In the genomic region with DNA sequence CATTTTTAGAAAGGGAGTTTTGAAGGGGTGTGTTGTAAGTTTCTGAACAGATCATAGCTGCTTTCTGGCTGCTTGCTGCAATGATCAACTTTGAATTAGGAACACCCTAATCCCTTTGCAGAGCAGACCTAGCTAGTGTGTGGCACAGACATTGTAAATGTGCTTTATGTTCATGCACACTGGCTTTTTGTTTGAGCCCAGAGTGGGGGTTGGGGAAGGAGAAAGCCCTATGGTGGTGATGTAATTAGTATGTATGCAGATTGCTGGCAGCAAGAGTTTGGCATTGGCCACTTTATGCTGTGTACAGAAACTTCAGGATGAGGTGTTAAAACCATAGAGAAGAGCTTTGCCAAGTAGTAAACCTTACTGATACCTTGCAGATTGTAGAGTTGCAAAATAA, we compare ENCODE assay signal across 10 mouse cellular contexts. TPM values are rescaled to one million over a fixed set of nuclear protein-coding genes. Genes with fewer than 3 reads are reported as not detected.
DNase-seq lines count a peak whose midpoint lies in the region; ATAC-seq and TF ChIP-seq lines count a peak whose summit lies in the region.
"Had no signal": no experiment of that assay in that cellular context is flagged by ENCODE, and none has a peak within 500 bp of the region (broad histone marks: within the 10 kb centered on the region; RNA-seq: fewer than 3 reads in every experiment).

No protein-coding gene starts in this region.

- no peak overlapping the region for H3K4me3 ChIP-seq in hindbrain, embryonic 14.5 days (replicated peaks; ENCODE audit: low read length)
- H3K4me3 ChIP-seq in midbrain, embryonic 15.5 days, result no peak overlapping the region
- no peak overlapping the region for H3K4me3 ChIP-seq in gastrocnemius, adult 2 months
- H3K4me3 ChIP-seq: stomach, embryonic 15.5 days had no signal

- peak overlapping the region; percentile 76 for H3K4me2 ChIP-seq in hindbrain, embryonic 14.5 days (replicated peaks)
- peak overlapping the region; percentile 57 for H3K4me2 ChIP-seq in midbrain, embryonic 15.5 days
- H3K4me2 ChIP-seq: stomach, embryonic 15.5 days had no signal

- DNase-seq in cerebellum, adult 9-11 months, result peak; percentile 36
- no peak for DNase-seq in cerebellum, adult 11-12 months
- peak; percentile 16 for DNase-seq in embryo, embryonic 11.5 days (ENCODE audit: low read depth, low spot score)
- DNase-seq in hindbrain, embryonic 14.5 days (ENCODE audit: low spot score), result no peak
- DNase-seq in right cerebral cortex, postnatal 25 days, result no peak
- no peak for DNase-seq in right cerebral cortex, postnatal 14 days
- DNase-seq in gastrocnemius, adult 2 months, result no peak
- DNase-seq: adrenal gland, postnatal 14 days had no signal

- H3K9me3 ChIP-seq in hindbrain, embryonic 14.5 days (ENCODE audit: control insufficient read depth, low read length), result no peaks in the 10 kb centered on the region
- no peaks in the 10 kb centered on the region for H3K9me3 ChIP-seq in midbrain, embryonic 15.5 days
- H3K9me3 ChIP-seq: stomach, embryonic 15.5 days had no signal

- peaks cover 46% of the 10 kb centered on the region for H3K4me1 ChIP-seq in hindbrain, embryonic 14.5 days (replicated peaks; ENCODE audit: control insufficient read depth, insufficient read depth, low read length)
- peaks cover 42% of the 10 kb centered on the region for H3K4me1 ChIP-seq in midbrain, embryonic 15.5 days
- H3K4me1 ChIP-seq: stomach, embryonic 15.5 days had no signal

- ATAC-seq in hindbrain, embryonic 14.5 days (ENCODE audit: low FRiP score), result no peak
- no peak for ATAC-seq in midbrain, embryonic 15.5 days (replicated peaks)

- H3K36me3 ChIP-seq in hindbrain, embryonic 14.5 days (replicated peaks; ENCODE audit: control insufficient read depth, insufficient read depth), result no peaks in the 10 kb centered on the region
- no peaks in the 10 kb centered on the region for H3K36me3 ChIP-seq in midbrain, embryonic 15.5 days (replicated peaks)
- H3K36me3 ChIP-seq: stomach, embryonic 15.5 days had no signal

- intact Hi-C loops in gastrocnemius, adult 2 months (cut with DNase I), result loop anchor here (5.0 kb wide), 1 partner anchor 39 kb away; no protein-coding TSS in a partner anchor

- no peak overlapping the region for H3K27ac ChIP-seq in hindbrain, embryonic 14.5 days
- no peak overlapping the region for H3K27ac ChIP-seq in midbrain, embryonic 15.5 days
- H3K27ac ChIP-seq in gastrocnemius, adult 2 months, result no peak overlapping the region
- H3K27ac ChIP-seq: stomach, embryonic 15.5 days had no signal

- H3K9ac ChIP-seq in hindbrain, embryonic 14.5 days, result 0 out of 2 replicates have a peak overlapping the region, but pooled peaks have one; percentile 5
- H3K9ac ChIP-seq in midbrain, embryonic 15.5 days, result no peak overlapping the region
- H3K9ac ChIP-seq: stomach, embryonic 15.5 days had no signal

- no peak for TF ChIP-seq CTCF in gastrocnemius, adult 2 months (IDR thresholded peaks at IDR 0.05)

- no peaks in the 10 kb centered on the region for H3K27me3 ChIP-seq in hindbrain, embryonic 14.5 days (ENCODE audit: control insufficient read depth, insufficient read depth, low read length)
- H3K27me3 ChIP-seq in midbrain, embryonic 15.5 days (replicated peaks), result no peaks in the 10 kb centered on the region
- H3K27me3 ChIP-seq: stomach, embryonic 15.5 days had no signal

RNA-seq across cellular contexts. Expression of a gene that starts 3.3 kb away (rescaled TPM):
- polyA plus RNA-seq in hindbrain, embryonic 14.5 days (2014; fragmentation: Nextera tagmentation; extraction: Ambion mirVana), result 72.0 and 78.1 TPM in 2 replicates
- polyA plus RNA-seq in midbrain, embryonic 15.5 days (2015; fragmentation: Nextera tagmentation; extraction: Ambion mirVana), result 67.9 and 68.2 TPM in 2 replicates
- 10 to 100 TPM; 41.3 to 51.8 TPM for total RNA-seq in gastrocnemius, adult 2 months (2021)

Comparison
In these comparisons a context has a peak if more than half of its experiments do, and no peak if none do; other contexts are left out.
1. DNase-seq: peak in cerebellum, adult 9-11 months (single experiment) and embryo, embryonic 11.5 days (single experiment); none in cerebellum, adult 11-12 months (single experiment), hindbrain, embryonic 14.5 days (single experiment), right cerebral cortex, postnatal 25 days (single experiment), right cerebral cortex, postnatal 14 days (single experiment) and gastrocnemius, adult 2 months (single experiment).